Mouse (Mus musculus) skeletal muscle tissue, adult 2 months (tissue): ENCODE results near the gene Hist1h2ai.
"Not testable (repeated sequence)": the region's sequence is repeated elsewhere in the genome, so short reads cannot be mapped to it uniquely, and the experiment has no call there.

Source experiments
- DNase-seq: peaks from one replicate; pipeline ENCODE4 v3.0.0-alpha.2; 2012; ENCODE audit warnings: low read depth, low spot score

Hist1h2ai gene

DNA sequence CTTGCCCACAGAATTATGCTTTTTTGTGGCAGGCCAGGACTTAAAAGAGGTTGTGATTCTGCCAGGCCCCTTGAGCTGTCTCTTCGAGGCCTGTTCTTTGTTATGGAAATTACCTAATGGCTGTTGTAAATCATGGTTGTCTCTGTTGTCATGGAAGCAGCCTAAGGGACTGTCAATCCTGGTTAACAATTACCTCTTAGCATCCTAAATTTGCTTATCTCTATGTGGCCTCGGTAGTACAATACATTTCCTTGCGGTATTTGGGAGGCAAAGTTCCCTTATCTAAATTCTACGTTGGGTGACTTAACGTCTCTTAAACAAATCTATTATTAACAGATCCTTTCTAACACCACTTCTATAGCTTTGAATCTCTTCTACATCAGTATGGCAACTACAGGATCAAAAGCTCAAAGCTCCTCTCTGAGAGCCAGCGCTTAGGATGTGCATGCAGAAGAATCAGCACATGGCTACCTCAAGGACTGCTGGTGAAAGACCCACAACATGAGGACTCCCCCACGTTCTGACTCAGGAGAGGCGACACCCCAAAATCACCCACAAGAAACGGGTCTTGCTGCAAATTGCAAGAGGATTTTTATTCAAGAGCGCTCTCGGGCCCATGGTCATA lies 11.8 kb downstream of the Hist1h2ai start:
- DNase-seq: no peak

DNA sequence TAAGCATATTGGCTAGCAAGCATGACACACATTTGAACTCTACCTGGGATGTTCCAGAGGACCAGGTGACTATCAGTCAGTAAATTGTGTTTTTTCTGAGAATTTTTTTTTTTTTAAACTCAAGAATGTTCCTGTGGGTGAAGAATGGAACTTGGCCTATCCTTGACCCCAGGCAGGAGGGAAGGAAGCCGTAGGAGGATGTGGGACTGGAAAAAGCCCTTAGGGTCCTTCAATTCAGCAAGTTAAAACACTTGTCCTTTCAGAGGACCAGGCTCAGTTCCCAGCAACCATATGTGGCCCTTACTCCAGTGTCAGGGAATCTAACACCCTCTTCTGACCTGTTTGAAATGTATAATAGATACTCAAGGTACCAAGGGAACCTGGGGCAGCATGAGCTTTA lies 13.3 kb downstream of the Hist1h2ai start:
- DNase-seq: no peak

DNA sequence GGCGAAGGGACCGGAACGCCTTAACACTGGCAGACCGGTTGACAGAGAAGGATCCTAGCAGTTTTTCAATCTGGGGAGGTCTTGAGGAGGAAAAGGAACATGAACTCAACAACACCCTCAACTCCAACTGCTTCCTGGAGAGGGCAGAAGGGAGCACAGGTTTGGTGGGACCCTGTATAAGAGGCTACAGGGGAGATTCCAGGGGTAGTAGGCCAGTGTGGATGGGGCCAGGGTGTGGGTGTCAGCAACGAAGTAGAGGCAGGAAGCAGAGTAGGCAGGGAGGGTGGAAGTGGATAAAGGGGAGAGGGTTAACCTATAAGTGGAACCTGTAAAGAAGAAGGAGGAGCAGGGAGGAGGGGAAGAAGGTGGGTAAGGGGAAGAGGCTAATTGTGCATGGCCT lies 17.2 kb downstream of the Hist1h2ai start:
- DNase-seq: no peak

DNA sequence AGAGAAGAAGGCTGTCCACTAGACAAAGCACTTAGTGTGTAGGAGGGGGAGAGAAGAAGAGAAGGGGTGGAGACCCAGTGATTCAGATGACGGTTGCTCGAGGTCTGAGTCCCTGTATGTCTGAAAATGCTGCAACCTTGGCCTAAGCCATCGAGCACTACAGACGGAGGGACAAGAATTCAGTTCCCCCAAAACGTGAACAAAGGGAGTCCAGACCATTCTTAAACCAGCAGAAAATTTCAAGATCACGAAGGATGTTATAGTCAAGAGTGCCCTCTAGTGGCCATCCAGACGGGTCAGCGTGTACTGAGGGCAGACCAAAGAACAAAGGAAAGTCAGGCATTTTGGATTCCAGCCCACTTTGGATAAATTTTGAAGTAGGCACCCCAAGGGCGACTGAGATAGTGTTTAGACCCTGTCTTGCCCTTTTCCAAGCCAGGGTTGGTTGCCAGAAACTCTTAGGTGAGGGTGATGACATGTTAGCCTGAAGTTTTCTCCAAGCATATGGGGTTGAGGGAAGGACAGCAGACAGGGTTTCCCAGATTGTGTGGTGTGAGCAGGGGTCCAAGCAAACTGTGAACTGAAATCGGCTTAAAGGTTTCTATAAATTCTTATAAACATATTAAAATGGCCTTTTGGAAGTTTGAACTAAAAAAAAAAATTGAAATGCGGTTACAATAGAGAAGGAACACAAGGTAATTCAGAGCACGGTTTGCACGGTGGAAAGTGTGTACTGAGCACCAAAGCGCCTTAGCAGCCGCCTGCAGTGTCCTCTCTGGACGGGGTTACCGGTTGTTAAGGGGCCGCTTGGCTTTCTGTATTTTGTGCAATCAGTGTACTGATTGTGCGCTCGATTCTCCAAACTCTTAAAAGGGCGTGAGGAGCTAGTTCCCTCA lies 18.0 kb downstream of the Hist1h2ai start:
- peak; percentile 66 for DNase-seq

DNA sequence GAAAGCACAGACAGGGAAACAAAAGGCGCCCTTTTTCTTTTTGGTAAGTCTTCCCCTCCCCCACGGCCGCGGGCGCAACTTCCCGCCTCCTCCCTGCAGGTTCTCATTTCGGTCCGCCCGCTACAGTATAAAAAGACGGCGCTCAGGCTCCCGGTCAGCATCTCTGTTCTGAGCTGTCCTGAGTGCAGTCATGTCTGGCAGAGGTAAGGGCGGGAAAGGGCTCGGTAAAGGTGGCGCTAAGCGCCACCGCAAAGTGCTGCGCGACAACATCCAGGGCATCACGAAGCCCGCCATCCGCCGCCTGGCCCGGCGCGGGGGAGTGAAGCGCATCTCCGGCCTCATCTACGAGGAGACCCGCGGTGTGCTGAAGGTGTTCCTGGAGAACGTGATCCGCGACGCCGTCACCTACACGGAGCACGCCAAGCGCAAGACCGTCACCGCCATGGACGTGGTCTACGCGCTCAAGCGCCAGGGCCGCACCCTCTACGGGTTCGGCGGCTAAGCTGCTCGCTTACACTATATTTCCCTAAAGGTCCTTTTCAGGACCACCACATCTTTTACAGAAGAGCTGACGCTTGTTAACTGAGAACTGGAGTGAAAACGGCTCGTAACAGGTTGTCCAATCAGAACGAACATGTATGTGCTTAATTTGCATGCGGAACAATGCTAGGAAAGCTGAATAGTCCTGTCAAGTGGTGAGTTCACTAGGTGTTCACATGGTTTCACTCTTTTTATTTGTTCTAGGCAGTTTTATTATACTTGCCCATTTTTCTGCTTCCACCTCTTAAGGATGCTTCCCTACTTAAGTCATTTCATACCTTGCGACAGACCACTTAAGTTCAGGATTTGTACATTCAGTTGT lies 18.9 kb downstream of the Hist1h2ai start, which contains the start of gene Hist1h4j:
Gene Hist1h4j (plus strand): TSS at position 159 of the 862 bp plus-strand sequence.
- peak; percentile 50 for DNase-seq

DNA sequence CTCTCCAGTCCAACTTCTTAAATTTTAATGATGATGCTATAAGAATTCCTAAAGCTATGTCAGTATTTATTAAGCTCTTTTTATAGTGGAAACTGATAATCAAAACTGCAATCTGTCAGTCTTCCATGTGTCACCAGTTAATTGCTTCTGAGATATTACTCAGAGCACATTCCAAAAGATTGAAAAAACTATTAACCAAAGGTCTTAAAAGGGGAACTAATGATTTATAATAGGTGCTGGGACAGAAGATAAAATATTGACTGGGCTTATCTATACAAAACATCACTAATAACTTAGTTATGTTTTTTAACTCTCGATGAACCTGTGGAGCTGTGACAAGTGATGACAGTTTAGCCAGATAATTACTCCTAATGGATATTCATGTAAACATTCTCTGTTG lies 28.8 kb downstream of the Hist1h2ai start:
- no peak for DNase-seq

DNA sequence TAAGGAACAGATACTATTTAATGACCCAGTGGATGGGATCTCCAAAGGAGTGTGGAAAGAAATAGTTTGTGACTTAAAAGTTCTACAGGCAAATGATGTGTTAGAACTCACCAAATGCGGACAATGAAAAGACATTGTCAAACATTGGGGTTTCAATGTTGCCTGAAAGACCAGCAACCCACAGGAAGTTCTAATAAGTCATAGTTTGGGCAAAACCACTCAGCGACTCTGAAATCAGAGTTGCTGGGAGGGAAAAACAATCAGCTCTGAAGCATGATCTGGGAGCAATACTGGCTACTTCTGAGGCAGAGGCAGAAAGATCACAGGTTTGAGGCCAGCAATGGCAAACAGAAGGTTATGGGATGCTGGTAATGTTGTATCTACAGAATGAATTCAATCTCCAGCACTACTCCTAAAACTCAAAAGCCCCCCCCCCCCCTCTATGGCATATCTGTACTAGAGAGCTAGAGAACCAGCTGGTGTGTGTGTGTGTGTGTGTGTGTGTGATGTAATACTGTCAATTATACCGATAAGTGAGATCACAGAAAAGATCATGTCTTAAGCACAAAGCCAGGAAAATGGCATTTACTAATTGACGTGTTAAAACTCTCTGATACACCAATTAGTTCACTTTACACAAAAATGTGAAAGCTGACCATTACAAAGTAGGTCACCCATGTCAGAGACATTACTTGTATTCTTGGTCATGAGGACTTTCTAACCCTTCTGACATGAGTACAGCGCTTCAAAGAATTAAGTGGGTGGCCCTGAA lies 33.4 kb downstream of the Hist1h2ai start:
- DNase-seq: no peak

DNA sequence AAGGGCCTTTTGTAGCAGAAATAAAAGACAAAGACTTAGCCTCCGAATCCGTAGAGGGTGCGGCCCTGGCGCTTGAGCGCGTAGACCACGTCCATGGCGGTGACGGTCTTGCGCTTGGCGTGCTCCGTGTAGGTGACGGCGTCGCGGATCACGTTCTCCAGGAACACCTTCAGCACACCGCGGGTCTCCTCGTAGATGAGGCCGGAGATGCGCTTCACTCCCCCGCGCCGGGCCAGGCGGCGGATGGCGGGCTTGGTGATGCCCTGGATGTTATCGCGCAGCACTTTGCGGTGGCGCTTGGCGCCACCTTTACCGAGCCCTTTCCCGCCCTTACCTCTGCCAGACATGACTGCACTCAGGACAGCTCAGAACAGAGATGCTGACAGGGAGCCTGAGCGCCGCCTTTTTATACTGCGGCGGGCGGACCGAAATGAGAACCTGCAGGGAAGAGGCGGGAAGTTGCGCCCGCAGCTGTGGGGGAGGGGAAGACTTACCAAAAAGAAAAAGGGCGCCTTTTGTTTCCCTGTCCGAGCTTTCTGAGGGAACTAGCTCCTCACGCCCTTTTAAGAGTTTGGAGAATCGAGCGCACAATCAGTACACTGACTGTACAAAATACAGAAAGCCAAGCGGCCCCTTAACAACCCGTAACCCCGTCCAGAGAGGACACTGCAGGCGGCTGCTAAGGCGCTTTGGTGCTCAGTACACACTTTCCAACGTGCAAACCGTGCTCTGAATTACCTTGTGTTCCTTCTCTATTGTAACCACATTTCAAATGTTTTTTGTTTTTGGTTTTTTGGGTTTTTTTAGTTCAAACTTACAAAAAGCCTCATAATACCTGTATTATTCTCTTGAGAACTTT lies 34.2 kb downstream of the Hist1h2ai start, which contains the start of gene Hist1h4k:
Gene Hist1h4k (minus strand): TSS at position 347 of the 859 bp plus-strand sequence.
- DNase-seq: peak; percentile 68

DNA sequence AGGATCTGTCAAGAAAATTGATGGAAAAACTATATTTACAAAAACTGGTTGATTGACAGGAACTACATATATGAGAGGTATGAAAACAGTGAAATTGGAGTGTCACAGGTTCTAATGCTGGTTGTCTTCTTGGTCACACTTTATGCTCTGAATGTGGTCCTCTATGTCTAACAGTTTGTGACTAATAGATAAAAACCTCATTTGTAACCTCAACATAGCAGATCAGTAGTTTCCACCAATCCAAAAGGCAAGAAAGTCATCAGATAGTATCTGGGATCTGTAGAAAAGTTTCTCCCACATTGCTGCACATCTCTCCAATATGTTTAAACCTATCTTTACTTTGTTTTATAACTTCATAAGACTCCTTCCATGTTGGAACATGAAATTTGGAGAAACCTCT lies 35.2 kb downstream of the Hist1h2ai start:
- DNase-seq: no peak

DNA sequence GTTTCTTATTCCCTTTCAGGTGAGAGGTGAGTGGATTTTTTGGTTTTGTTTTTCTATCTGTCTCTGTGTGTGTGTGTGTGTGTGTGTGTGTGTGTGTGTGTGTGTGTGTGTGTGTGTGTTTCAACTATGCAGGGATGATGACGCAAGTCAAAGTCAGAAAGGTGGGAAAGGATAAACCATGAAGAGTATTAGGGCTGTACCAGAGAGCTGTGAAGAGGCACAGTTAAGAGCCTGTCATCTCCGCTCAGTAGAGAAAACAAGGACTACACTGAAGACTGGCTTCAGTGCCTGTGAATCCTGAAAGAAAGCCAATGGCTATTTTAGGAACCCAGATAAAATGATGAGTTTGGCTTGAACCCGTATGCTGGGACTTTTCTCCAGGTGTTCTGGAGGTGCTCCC lies 35.6 kb downstream of the Hist1h2ai start:
- no peak for DNase-seq

DNA sequence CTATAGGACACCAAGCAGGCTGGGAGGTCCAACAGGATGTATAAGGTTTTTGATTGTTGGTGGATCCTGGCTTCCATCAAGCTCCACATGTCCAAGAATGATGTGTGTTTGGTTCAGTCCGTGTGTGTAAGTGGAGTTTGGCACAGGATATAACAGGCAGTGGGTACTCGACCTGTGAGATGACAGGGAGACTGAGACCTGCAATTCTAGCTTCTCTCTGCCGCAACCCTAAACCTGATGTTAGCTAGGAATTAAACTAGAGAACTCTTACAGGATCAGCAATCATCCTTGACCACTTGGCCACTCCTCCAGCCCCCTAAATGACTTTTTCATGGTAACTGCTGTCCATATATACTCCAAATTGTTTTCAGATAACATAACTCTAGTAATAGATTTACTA lies 36.1 kb downstream of the Hist1h2ai start:
- DNase-seq: no peak

DNA sequence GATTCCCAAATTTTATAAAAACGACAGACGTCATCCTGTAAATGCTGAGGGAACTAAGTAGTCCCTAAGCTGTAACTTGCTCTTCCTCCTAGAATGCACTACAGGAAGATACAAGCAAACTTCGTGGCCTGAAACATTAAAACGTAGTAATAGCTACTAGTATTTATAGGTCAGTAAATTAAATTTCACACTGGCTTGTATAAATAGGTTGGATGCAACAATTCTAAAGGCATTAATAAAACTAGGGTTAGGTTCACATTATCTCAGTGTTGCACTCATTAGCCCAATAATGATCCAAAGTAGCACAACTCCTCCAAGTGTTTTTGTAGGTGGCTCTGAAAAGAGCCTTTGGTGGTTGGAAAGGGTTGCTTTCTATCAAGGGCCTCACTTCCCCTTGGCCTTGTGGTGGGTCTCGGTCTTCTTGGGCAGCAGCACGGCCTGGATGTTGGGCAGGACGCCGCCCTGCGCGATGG lies 36.9 kb downstream of the Hist1h2ai start:
- no peak for DNase-seq

DNA sequence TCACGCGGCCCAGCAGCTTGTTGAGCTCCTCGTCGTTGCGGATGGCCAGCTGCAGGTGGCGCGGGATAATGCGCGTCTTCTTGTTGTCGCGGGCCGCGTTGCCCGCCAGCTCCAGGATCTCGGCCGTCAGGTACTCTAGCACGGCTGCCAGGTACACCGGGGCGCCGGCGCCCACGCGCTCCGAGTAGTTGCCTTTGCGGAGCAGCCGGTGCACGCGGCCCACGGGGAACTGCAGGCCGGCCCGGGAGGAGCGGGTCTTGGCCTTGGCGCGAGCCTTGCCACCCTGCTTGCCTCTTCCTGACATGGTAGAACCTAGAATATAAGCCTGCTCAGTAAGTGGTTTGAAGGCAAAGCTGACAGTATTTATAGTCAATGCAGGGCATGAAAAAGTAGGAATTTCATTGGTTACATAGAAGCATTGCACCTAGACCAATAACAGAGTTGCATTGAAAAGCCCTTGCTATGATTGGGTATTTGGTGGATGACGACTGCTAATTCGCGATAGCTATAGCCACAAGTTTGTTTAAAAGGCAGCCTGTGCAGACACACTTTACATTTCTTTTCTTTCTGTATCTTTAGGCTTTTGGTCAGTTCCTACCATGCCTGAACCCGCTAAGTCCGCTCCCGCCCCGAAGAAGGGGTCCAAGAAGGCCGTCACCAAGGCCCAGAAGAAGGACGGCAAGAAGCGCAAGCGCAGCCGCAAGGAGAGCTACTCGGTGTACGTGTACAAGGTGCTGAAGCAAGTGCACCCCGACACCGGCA lies 37.5 kb downstream of the Hist1h2ai start, which contains the start of the genes Hist1h2ak and Hist1h2bn:
Gene Hist1h2ak (minus strand): TSS at position 304 of the 762 bp plus-strand sequence.
Gene Hist1h2bn (plus strand): TSS at position 600 of the 762 bp plus-strand sequence.
- DNase-seq: peak; percentile 90

DNA sequence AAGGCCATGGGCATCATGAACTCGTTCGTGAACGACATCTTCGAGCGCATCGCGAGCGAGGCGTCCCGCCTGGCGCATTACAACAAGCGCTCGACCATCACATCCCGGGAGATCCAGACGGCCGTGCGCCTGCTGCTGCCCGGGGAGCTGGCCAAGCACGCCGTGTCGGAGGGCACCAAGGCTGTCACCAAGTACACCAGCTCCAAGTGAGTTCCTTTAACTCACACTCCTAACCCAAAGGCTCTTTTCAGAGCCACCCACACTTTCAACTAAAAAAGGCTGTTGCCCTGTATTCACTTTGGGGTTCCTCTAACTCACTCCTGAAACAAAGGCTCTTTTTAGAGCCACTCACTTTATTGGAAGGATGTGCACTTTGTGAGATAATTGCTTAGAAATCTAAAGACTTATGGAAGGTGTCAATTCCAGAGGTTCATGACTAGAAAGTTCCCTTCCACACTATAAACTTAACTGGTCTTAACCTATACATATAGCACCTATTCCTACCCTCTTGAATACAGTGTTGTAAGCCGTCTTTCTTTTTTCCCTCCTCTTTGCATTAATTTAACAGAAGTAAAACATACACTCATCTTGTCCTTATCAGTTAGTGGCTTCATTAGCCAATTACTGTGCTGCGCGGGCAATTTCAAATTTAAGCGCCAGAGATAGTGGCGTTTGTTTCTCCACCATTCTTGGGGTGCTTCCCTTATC lies 38.2 kb downstream of the Hist1h2ai start:
- DNase-seq: not testable (repeated sequence)

DNA sequence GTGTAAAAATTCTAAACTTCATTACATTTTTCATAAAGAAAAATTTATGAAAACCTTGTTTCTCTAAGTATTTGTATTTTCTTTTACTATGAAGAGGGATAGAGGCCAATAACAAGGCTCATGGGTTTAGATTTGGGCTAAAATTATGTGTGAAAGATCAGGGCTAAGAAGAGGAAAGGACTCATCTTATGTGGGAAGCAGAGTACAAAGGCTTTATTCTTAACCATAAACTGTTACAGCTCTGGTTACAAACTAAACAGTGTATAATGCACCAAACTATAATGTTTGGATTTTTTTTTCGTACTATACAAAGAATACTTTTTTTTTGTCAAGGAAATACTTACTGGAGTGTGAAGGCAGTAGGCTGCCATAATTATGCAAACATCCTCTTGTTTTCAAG lies 39.5 kb downstream of the Hist1h2ai start:
- no peak for DNase-seq
